Mouse (Mus musculus): ENCODE measurements at regions not wholly inside any gene's neighbourhood (a gene's known extent, or its start where the extent isn't known, plus 50 kb on each side); places are given as distances from the start of the nearest gene placed in this dataset.

GRCm38 (mm10) chr10:98702470-98703215 is 211.6 kb upstream of the Atp2b1 start:
- H3K36me3 ChIP-seq (ENCODE audit: control insufficient read depth, insufficient read depth, low read length) = no peaks in the 10 kb centered on the region
- H3K4me1 ChIP-seq (replicated peaks; ENCODE audit: control insufficient read depth, insufficient read depth, low read length) = no peaks in the 10 kb centered on the region
- H3K27ac ChIP-seq (ENCODE audit: control insufficient read depth, insufficient read depth, low read length) = no peak overlapping the region
- WGBS = 98% methylated on average over 5 of the region's 5 CpGs
- no peaks in the 10 kb centered on the region for H3K27me3 ChIP-seq (ENCODE audit: control insufficient read depth, insufficient read depth, low read length)
- no peak for DNase-seq
- TF ChIP-seq POLR2A (IDR thresholded peaks at IDR 0.05; ENCODE audit: control insufficient read depth, extremely low read depth, insufficient read depth, low read length, poor library complexity) (no peak), CTCF (IDR thresholded peaks at IDR 0.05; ENCODE audit: borderline replicate concordance, control insufficient read depth, extremely low read depth, insufficient read depth, low read length, poor library complexity) (no peak)
- H3K4me3 ChIP-seq (ENCODE audit: control insufficient read depth, insufficient read depth, low read length) = no peak overlapping the region

DNA sequence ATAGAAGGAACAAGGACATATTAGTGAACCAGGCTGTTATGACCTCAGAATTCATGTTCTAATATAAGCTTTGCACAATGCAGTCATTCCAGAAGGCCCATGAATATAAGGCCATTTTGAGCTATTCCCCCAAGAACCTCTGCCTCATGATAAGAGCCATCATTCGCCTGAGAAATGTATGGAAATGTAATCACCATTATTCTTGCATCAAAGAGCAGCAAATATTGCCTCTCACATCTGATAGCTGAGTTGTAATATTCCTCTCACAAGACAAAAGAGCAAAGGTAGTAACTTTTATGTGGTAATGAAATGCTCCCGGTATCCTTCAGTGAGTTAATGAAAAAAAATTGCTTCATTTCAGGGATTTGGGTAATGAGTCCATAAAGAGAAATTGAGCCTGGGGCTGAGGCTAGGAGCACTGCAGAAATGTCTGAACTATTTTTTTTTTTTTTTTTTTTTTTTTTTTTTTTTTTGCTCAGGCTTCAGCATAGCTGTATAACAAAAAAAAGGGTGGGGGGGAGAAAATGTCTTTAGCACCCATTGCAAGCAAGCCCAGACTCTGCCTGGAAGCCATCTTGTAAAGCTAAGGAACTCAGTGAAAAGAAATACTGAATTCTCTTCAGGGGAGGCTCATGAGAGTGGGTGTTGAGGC is 210.4 kb upstream of the Atp2b1 start:
- TF ChIP-seq CTCF (IDR thresholded peaks at IDR 0.05; ENCODE audit: borderline replicate concordance, control insufficient read depth, extremely low read depth, insufficient read depth, low read length, poor library complexity) (no peak), POLR2A (IDR thresholded peaks at IDR 0.05; ENCODE audit: control insufficient read depth, extremely low read depth, insufficient read depth, low read length, poor library complexity) (no peak)
- Histone ChIP-seq H3K36me3 (ENCODE audit: control insufficient read depth, insufficient read depth, low read length) (no peaks in the 10 kb centered on the region), H3K27ac (ENCODE audit: control insufficient read depth, insufficient read depth, low read length) (no peak overlapping the region), H3K27me3 (ENCODE audit: control insufficient read depth, insufficient read depth, low read length) (no peaks in the 10 kb centered on the region), H3K4me3 (ENCODE audit: control insufficient read depth, insufficient read depth, low read length) (no peak overlapping the region), H3K4me1 (replicated peaks; ENCODE audit: control insufficient read depth, insufficient read depth, low read length) (no peaks in the 10 kb centered on the region)
- DNase-seq = no peak
- WGBS = 95% methylated on average over 2 of the region's 2 CpGs

GRCm38 (mm10) chr10:98704559-98704958 is 209.6 kb upstream of the Atp2b1 start:
- Histone ChIP-seq H3K27me3 (ENCODE audit: control insufficient read depth, insufficient read depth, low read length) (no peaks in the 10 kb centered on the region), H3K36me3 (ENCODE audit: control insufficient read depth, insufficient read depth, low read length) (no peaks in the 10 kb centered on the region), H3K27ac (ENCODE audit: control insufficient read depth, insufficient read depth, low read length) (no peak overlapping the region), H3K4me3 (ENCODE audit: control insufficient read depth, insufficient read depth, low read length) (no peak overlapping the region), H3K4me1 (replicated peaks; ENCODE audit: control insufficient read depth, insufficient read depth, low read length) (no peaks in the 10 kb centered on the region)
- no peak for DNase-seq
- 89% methylated on average over 6 of the region's 6 CpGs for WGBS
- TF ChIP-seq POLR2A (IDR thresholded peaks at IDR 0.05; ENCODE audit: control insufficient read depth, extremely low read depth, insufficient read depth, low read length, poor library complexity) (no peak), CTCF (IDR thresholded peaks at IDR 0.05; ENCODE audit: borderline replicate concordance, control insufficient read depth, extremely low read depth, insufficient read depth, low read length, poor library complexity) (no peak)

DNA sequence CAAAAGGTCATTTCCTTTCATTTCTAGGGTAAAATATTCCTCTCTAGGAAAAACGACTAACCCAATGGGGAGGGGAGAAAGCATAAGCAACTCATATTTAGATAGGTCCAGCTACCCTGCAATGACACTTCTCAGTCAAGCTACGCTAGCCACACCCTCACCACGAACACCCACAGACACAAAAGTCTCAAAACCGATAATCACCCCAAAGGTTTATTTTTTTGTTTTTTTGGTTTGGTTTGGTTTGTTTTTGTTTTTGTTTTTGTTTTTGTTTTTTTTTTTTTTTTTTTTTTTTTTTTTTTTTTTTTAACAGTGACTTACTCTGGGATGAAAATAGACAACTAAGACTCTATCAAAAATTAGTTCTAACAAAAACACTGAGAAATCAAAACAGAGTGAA is 196.3 kb upstream of the Atp2b1 start:
- WGBS = 92% methylated on average over 4 of the region's 4 CpGs

DNA sequence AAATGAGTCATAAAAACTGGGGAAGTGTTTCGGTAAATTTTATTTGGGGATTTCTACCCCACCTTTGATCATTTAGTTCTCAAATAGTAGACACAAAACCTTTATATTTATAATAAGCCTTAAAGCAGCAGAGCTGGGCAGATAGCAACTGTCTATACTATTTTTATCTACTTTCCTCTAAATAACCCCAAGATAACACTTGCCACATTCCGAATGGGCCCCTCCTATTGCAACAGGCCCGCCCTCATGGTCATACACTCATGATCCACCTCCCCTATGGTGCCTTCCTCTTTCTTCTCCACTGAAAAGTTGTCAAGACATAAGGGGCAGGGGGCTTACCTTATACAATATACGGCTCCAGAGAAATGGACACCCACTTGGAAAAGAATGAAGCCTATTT is 195.5 kb upstream of the Atp2b1 start:
- TF ChIP-seq POLR2A (IDR thresholded peaks at IDR 0.05; ENCODE audit: control insufficient read depth, extremely low read depth, insufficient read depth, low read length, poor library complexity) (no peak), CTCF (IDR thresholded peaks at IDR 0.05; ENCODE audit: borderline replicate concordance, control insufficient read depth, extremely low read depth, insufficient read depth, low read length, poor library complexity) (no peak)
- DNase-seq = no peak

More for the DNA sequence above, 196.3 kb upstream of the Atp2b1 start:
- TF ChIP-seq CTCF (IDR thresholded peaks at IDR 0.05; ENCODE audit: borderline replicate concordance, control insufficient read depth, extremely low read depth, insufficient read depth, low read length, poor library complexity) (no peak), POLR2A (IDR thresholded peaks at IDR 0.05; ENCODE audit: control insufficient read depth, extremely low read depth, insufficient read depth, low read length, poor library complexity) (no peak)
- no peaks in the 10 kb centered on the region for H3K36me3 ChIP-seq (ENCODE audit: control insufficient read depth, insufficient read depth, low read length)
- DNase-seq = no peak
- no peak overlapping the region for H3K27ac ChIP-seq (ENCODE audit: control insufficient read depth, insufficient read depth, low read length)
- H3K4me1 ChIP-seq (replicated peaks; ENCODE audit: control insufficient read depth, insufficient read depth, low read length) = no peaks in the 10 kb centered on the region
- no peak overlapping the region for H3K4me3 ChIP-seq (ENCODE audit: control insufficient read depth, insufficient read depth, low read length)
- H3K27me3 ChIP-seq (ENCODE audit: control insufficient read depth, insufficient read depth, low read length) = no peaks in the 10 kb centered on the region

DNA sequence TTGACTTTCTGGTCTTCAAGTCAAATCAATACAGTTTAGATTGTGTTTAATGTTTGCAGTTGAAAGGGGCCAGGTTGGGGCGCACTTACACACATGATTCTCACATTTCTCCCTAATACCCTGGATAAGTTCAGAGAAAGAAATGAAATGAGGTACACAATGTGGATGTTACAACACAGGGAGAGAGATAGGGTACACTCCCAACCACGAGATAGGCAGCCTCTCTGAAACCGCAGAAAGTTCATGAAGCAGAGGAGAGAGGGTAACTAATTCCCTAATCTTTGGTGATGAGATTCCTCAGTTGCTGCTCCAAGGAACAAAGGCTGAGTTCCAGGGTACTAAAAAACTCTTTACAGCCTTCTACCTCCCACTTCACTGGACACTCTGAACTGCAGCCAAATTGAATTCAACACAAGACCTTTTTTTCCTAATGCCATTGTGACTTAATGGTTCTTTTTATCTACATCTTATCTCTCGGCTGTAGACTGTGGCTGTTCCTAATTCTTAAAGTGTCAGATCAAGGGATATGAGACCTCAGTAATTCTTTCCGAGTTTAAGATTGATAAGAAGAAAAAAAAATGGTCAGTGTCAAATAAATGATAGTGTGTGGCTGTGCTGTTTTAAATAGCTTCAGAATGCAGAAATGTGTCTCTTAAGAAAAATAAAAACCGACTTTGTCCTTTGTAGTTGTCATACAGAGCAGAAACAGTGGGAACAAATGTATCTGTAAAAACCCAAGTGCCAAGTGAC is 193.8 kb upstream of the Atp2b1 start:
- TF ChIP-seq CTCF (IDR thresholded peaks at IDR 0.05; ENCODE audit: borderline replicate concordance, control insufficient read depth, extremely low read depth, insufficient read depth, low read length, poor library complexity) (no peak), POLR2A (IDR thresholded peaks at IDR 0.05; ENCODE audit: control insufficient read depth, extremely low read depth, insufficient read depth, low read length, poor library complexity) (no peak)
- no peak overlapping the region for H3K4me3 ChIP-seq (ENCODE audit: control insufficient read depth, insufficient read depth, low read length)
- H3K27me3 ChIP-seq (ENCODE audit: control insufficient read depth, insufficient read depth, low read length) = no peaks in the 10 kb centered on the region
- H3K27ac ChIP-seq (ENCODE audit: control insufficient read depth, insufficient read depth, low read length) = no peak overlapping the region
- no peak for DNase-seq
- H3K36me3 ChIP-seq (ENCODE audit: control insufficient read depth, insufficient read depth, low read length) = no peaks in the 10 kb centered on the region
- WGBS = 84% methylated on average over 6 of the region's 6 CpGs
- no peaks in the 10 kb centered on the region for H3K4me1 ChIP-seq (replicated peaks; ENCODE audit: control insufficient read depth, insufficient read depth, low read length)

More for the DNA sequence above, 195.5 kb upstream of the Atp2b1 start:
- Histone ChIP-seq H3K27me3 (ENCODE audit: control insufficient read depth, insufficient read depth, low read length) (no peaks in the 10 kb centered on the region), H3K36me3 (ENCODE audit: control insufficient read depth, insufficient read depth, low read length) (no peaks in the 10 kb centered on the region), H3K4me1 (replicated peaks; ENCODE audit: control insufficient read depth, insufficient read depth, low read length) (no peaks in the 10 kb centered on the region), H3K4me3 (ENCODE audit: control insufficient read depth, insufficient read depth, low read length) (no peak overlapping the region), H3K27ac (ENCODE audit: control insufficient read depth, insufficient read depth, low read length) (no peak overlapping the region)
- 92% methylated on average over 4 of the region's 4 CpGs for WGBS
